Mouse (Mus musculus): Measurements from ENCODE around the gene Rps3. TPM values are rescaled to one million over a fixed set of nuclear protein-coding genes. Genes with fewer than 3 reads are reported as not detected.

The Rps3 gene
- polyA plus RNA-seq, 1 experiment from 2014 or later, result 715 TPM

DNA sequence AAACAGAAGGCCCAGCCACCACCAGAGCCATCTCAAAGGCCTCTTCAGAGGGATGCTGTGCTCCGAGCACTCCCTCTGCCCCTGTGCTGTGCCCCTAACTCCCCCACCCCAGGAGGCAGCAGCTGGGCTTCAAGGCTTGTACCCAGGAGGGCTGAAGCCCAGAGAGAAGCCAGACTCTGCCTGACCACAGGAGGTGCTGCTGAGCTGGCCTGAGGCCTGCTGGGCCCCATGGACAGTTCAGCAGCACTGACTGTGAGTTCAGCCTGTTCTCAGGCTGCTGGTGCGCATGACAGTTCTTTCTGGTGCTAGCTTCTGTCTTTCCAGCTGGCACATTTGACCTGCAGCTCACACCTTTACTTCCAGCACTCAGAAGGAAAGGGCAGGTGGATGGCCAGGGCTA, 37.7 kb downstream of the Rps3 start:
- Histone ChIP-seq H3K27me3 (ENCODE audit: control insufficient read depth, insufficient read depth, low read length) (no peaks in the 10 kb centered on the region), H3K4me2 (ENCODE audit: low read depth, low read length, severe bottlenecking) (no peak overlapping the region), H3K36me3 (ENCODE audit: control insufficient read depth, insufficient read depth, low read length) (no peaks in the 10 kb centered on the region), H3K27ac (ENCODE audit: low read depth, low read length) (no peak overlapping the region), H3K9ac (ENCODE audit: low read length) (no peak overlapping the region), H3K4me1 (replicated peaks; ENCODE audit: control insufficient read depth, insufficient read depth, low read length) (peaks cover 2% of the 10 kb centered on the region; the same call in 1 of the 2 replicates), H3K9me3 (ENCODE audit: control insufficient read depth, low read length) (no peaks in the 10 kb centered on the region), H3K4me3 (ENCODE audit: low read depth, low read length) (no peak overlapping the region)
- no peak for DNase-seq (ENCODE audit: low spot score)
- no peak for ATAC-seq (replicated peaks; ENCODE audit: low FRiP score)
- WGBS, result 72% methylated on average over 2 of the region's 2 CpGs

DNA sequence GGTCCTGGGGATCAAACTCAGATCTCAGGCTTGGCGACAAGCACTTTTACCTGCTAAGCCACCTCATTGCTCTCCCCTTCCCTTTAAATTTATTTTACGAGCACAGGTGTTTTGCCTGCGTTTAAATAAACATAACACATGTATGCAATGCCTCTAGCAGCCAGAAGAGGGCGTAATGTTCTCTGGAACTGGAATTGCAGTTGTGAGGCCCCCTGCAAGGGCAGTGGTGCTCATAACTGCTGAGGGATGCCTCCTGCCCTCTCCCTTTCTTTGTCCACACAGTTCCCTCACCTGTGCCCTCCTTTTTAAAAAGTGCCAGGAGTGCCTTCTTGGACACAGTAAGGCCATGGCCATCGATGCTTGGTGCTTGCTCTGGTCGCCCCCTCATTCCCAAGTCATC, 39.5 kb downstream of the Rps3 start:
- ATAC-seq (replicated peaks; ENCODE audit: low FRiP score), result no peak
- Histone ChIP-seq H3K27me3 (ENCODE audit: control insufficient read depth, insufficient read depth, low read length) (no peaks in the 10 kb centered on the region), H3K9ac (ENCODE audit: low read length) (no peak overlapping the region), H3K4me1 (replicated peaks; ENCODE audit: control insufficient read depth, insufficient read depth, low read length) (peaks cover 2% of the 10 kb centered on the region; the same call in 1 of the 2 replicates), H3K27ac (ENCODE audit: low read depth, low read length) (no peak overlapping the region), H3K36me3 (ENCODE audit: control insufficient read depth, insufficient read depth, low read length) (no peaks in the 10 kb centered on the region), H3K9me3 (ENCODE audit: control insufficient read depth, low read length) (no peaks in the 10 kb centered on the region), H3K4me2 (ENCODE audit: low read depth, low read length, severe bottlenecking) (no peak overlapping the region), H3K4me3 (ENCODE audit: low read depth, low read length) (no peak overlapping the region)
- no peak for DNase-seq (ENCODE audit: low spot score)
- 66% methylated on average over 6 of the region's 6 CpGs for WGBS

DNA sequence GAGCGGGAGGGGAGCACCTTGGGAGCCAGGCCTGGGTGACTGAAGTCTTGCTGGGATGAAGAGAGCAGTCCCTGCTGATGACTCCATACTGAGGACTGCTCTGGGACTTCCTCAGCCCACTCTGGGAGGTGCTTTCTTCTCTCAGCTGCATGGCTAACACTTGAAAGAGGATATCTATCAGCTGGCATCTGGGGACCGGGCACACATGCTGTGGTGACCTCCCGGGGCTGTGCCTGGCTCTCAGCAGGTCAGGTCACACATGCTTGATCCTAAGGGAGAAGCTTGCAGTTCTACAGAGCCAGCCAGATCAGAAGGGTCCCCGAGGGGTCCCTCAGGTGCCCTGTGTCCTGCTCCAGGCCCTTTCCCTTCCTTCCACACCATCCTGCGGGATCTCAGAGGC, 40.4 kb downstream of the Rps3 start:
- H3K4me3 ChIP-seq (ENCODE audit: low read depth, low read length), result no peak overlapping the region
- no peak overlapping the region for H3K9ac ChIP-seq (ENCODE audit: low read length)
- H3K4me1 ChIP-seq (replicated peaks; ENCODE audit: control insufficient read depth, insufficient read depth, low read length), result no peaks in the 10 kb centered on the region
- H3K27me3 ChIP-seq (ENCODE audit: control insufficient read depth, insufficient read depth, low read length), result no peaks in the 10 kb centered on the region
- no peak overlapping the region for H3K27ac ChIP-seq (ENCODE audit: low read depth, low read length)
- H3K9me3 ChIP-seq (ENCODE audit: control insufficient read depth, low read length), result no peaks in the 10 kb centered on the region
- 70% methylated on average over 5 of the region's 5 CpGs for WGBS
- DNase-seq (ENCODE audit: low spot score) (no peak), ATAC-seq (replicated peaks; ENCODE audit: low FRiP score) (no peak)
- no peak overlapping the region for H3K4me2 ChIP-seq (ENCODE audit: low read depth, low read length, severe bottlenecking)
- no peaks in the 10 kb centered on the region for H3K36me3 ChIP-seq (ENCODE audit: control insufficient read depth, insufficient read depth, low read length)

- Histone ChIP-seq H3K9me3 (ENCODE audit: control insufficient read depth, low read length) (no peaks in the 10 kb centered on the region), H3K4me3 (ENCODE audit: low read depth, low read length) (no peak overlapping the region), H3K4me2 (ENCODE audit: low read depth, low read length, severe bottlenecking) (no peak overlapping the region), H3K36me3 (ENCODE audit: control insufficient read depth, insufficient read depth, low read length) (no peaks in the 10 kb centered on the region), H3K9ac (ENCODE audit: low read length) (no peak overlapping the region; the same call in 1 of the 2 replicates), H3K27ac (ENCODE audit: low read depth, low read length) (no peak overlapping the region), H3K27me3 (ENCODE audit: control insufficient read depth, insufficient read depth, low read length) (no peaks in the 10 kb centered on the region), H3K4me1 (replicated peaks; ENCODE audit: control insufficient read depth, insufficient read depth, low read length) (peaks cover 2% of the 10 kb centered on the region; the same call in 1 of the 2 replicates)
- no peak for DNase-seq (ENCODE audit: low spot score)
- 33% methylated on average over 6 of the region's 6 CpGs for WGBS
- ATAC-seq (replicated peaks; ENCODE audit: low FRiP score), result no peak
These were observed 41.9 kb downstream of the Rps3 start for GRCm38 (mm10) chr7:99441534-99442072.

- ATAC-seq (replicated peaks; ENCODE audit: low FRiP score), result no peak
- Histone ChIP-seq H3K27ac (ENCODE audit: low read depth, low read length) (no peak overlapping the region), H3K4me1 (replicated peaks; ENCODE audit: control insufficient read depth, insufficient read depth, low read length) (peaks cover 6% of the 10 kb centered on the region; the same call in 1 of the 2 replicates), H3K4me2 (ENCODE audit: low read depth, low read length, severe bottlenecking) (no peak overlapping the region), H3K9ac (ENCODE audit: low read length) (no peak overlapping the region), H3K4me3 (ENCODE audit: low read depth, low read length) (no peak overlapping the region), H3K9me3 (ENCODE audit: control insufficient read depth, low read length) (no peaks in the 10 kb centered on the region), H3K27me3 (ENCODE audit: control insufficient read depth, insufficient read depth, low read length) (no peaks in the 10 kb centered on the region), H3K36me3 (ENCODE audit: control insufficient read depth, insufficient read depth, low read length) (no peaks in the 10 kb centered on the region)
- no peak for DNase-seq (ENCODE audit: low spot score)
- WGBS, result 73% methylated on average over 10 of the region's 10 CpGs
These were observed 44.7 kb downstream of the Rps3 start for GRCm38 (mm10) chr7:99438881-99439280.

- ATAC-seq (replicated peaks; ENCODE audit: low FRiP score) (no peak), DNase-seq (ENCODE audit: low spot score) (no peak)
- WGBS, result 3% methylated on average over 4 of the region's 4 CpGs
- H3K36me3 ChIP-seq (ENCODE audit: control insufficient read depth, insufficient read depth, low read length), result no peaks in the 10 kb centered on the region
- H3K27me3 ChIP-seq (ENCODE audit: control insufficient read depth, insufficient read depth, low read length), result no peaks in the 10 kb centered on the region
- no peak overlapping the region for H3K9ac ChIP-seq (ENCODE audit: low read length)
- H3K9me3 ChIP-seq (ENCODE audit: control insufficient read depth, low read length), result no peaks in the 10 kb centered on the region
- no peak overlapping the region for H3K4me3 ChIP-seq (ENCODE audit: low read depth, low read length)
- H3K27ac ChIP-seq (ENCODE audit: low read depth, low read length), result no peak overlapping the region
- peaks cover 6% of the 10 kb centered on the region; the same call in 1 of the 2 replicates for H3K4me1 ChIP-seq (replicated peaks; ENCODE audit: control insufficient read depth, insufficient read depth, low read length)
- no peak overlapping the region for H3K4me2 ChIP-seq (ENCODE audit: low read depth, low read length, severe bottlenecking)
These were observed 47.0 kb downstream of the Rps3 start for GRCm38 (mm10) chr7:99436530-99436929.

- Histone ChIP-seq H3K9ac (ENCODE audit: low read length) (no peak overlapping the region), H3K9me3 (ENCODE audit: control insufficient read depth, low read length) (no peaks in the 10 kb centered on the region), H3K4me3 (ENCODE audit: low read depth, low read length) (no peak overlapping the region), H3K36me3 (ENCODE audit: control insufficient read depth, insufficient read depth, low read length) (no peaks in the 10 kb centered on the region), H3K27me3 (ENCODE audit: control insufficient read depth, insufficient read depth, low read length) (no peaks in the 10 kb centered on the region), H3K27ac (ENCODE audit: low read depth, low read length) (no peak overlapping the region), H3K4me2 (ENCODE audit: low read depth, low read length, severe bottlenecking) (no peak overlapping the region), H3K4me1 (replicated peaks; ENCODE audit: control insufficient read depth, insufficient read depth, low read length) (peaks cover 6% of the 10 kb centered on the region; the same call in 1 of the 2 replicates)
- WGBS, result 9% methylated on average over 12 of the region's 12 CpGs
- ATAC-seq (replicated peaks; ENCODE audit: low FRiP score) (no peak), DNase-seq (ENCODE audit: low spot score) (no peak)
These were observed 48.8 kb downstream of the Rps3 start for GRCm38 (mm10) chr7:99434672-99435250.

DNA sequence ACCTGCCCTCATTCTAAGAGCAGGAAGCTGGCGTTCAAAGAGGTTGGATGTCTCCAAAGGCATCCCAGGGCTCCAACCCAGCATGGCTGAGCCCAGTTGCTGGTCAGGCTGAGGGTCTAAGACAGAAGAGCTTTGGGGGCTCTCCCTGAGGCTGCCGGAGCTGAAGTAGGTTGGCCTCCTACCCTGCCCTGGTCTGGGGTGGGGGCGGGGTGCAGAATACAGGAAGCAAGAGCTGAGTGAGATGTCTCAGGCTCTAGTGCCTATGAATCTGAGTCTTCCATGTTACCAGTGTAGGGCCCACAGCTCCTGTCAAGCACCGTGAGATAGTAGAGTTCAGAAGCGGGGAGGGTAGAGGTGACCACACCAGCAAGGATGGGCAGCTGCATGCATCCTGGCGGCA, 50.7 kb downstream of the Rps3 start:
- WGBS, result 90% methylated on average over 6 of the region's 6 CpGs
- H3K4me1 ChIP-seq (replicated peaks; ENCODE audit: control insufficient read depth, insufficient read depth, low read length), result peaks cover 6% of the 10 kb centered on the region; the same call in 1 of the 2 replicates
- no peak for DNase-seq (ENCODE audit: low spot score)
- H3K4me2 ChIP-seq (ENCODE audit: low read depth, low read length, severe bottlenecking), result no peak overlapping the region
- no peaks in the 10 kb centered on the region for H3K36me3 ChIP-seq (ENCODE audit: control insufficient read depth, insufficient read depth, low read length)
- H3K4me3 ChIP-seq (ENCODE audit: low read depth, low read length), result no peak overlapping the region
- ATAC-seq (replicated peaks; ENCODE audit: low FRiP score), result no peak
- H3K9me3 ChIP-seq (ENCODE audit: control insufficient read depth, low read length), result no peaks in the 10 kb centered on the region
- no peak overlapping the region; the same call in 1 of the 2 replicates for H3K9ac ChIP-seq (ENCODE audit: low read length)
- no peak overlapping the region for H3K27ac ChIP-seq (ENCODE audit: low read depth, low read length)
- no peaks in the 10 kb centered on the region for H3K27me3 ChIP-seq (ENCODE audit: control insufficient read depth, insufficient read depth, low read length)

DNA sequence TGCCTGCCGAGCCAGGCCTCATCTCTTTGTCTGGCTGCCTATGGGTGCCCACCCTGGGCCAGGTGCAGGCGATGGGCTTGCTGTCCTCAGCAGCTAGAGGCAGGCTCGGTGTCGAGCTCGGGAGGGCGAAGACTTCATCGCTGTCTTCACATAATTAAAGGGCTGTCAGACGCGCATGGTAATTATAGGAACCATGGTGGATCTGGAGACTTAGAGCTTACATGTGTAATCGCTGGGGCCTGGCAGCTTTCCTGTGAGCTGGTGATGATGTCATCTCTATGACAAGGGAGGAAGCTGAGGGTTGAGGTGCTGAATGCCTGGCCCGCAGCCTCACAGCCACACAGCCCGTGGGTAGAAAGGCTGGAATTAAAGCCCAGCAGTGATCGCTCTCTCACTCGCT, 51.3 kb downstream of the Rps3 start:
- 63% methylated on average over 14 of the region's 14 CpGs for WGBS
- Histone ChIP-seq H3K36me3 (ENCODE audit: control insufficient read depth, insufficient read depth, low read length) (no peaks in the 10 kb centered on the region), H3K4me1 (replicated peaks; ENCODE audit: control insufficient read depth, insufficient read depth, low read length) (peaks cover 6% of the 10 kb centered on the region; the same call in 1 of the 2 replicates), H3K9me3 (ENCODE audit: control insufficient read depth, low read length) (no peaks in the 10 kb centered on the region), H3K27me3 (ENCODE audit: control insufficient read depth, insufficient read depth, low read length) (no peaks in the 10 kb centered on the region), H3K4me3 (ENCODE audit: low read depth, low read length) (no peak overlapping the region), H3K9ac (ENCODE audit: low read length) (no peak overlapping the region; the same call in 1 of the 2 replicates), H3K4me2 (ENCODE audit: low read depth, low read length, severe bottlenecking) (no peak overlapping the region), H3K27ac (ENCODE audit: low read depth, low read length) (no peak overlapping the region; the same call in 1 of the 2 replicates)
- no peak for DNase-seq (ENCODE audit: low spot score)
- ATAC-seq (replicated peaks; ENCODE audit: low FRiP score), result peak; percentile 39; the same call in 1 of the 2 replicates
